ENCODE assay signal across 15 mouse cellular contexts in genomic region chr14:45561681-45562080, GRCm38 (mm10). TPM values are rescaled to one million over a fixed set of nuclear protein-coding genes. Genes with fewer than 3 reads are reported as not detected.
DNase-seq lines count a peak whose midpoint lies in the region; ATAC-seq lines count a peak whose summit lies in the region.
"Had no signal": no experiment of that assay in that cellular context is flagged by ENCODE, and none has a peak within 500 bp of the region (broad histone marks: within the 10 kb centered on the region; RNA-seq: fewer than 3 reads in every experiment).

No protein-coding gene starts in this region.

- intact Hi-C loops in gastrocnemius, postnatal 14 days (cut with DNase I; ENCODE audit: low total_unique reads) = loop anchor here (10.0 kb wide), 1 partner anchor 133 kb away; no protein-coding TSS in a partner anchor
- intact Hi-C loops in gastrocnemius, postnatal 36 days (cut with DNase I) = loop anchor here (10.0 kb wide), 1 partner anchor 133 kb away; no protein-coding TSS in a partner anchor
- intact Hi-C loops in heart, postnatal 25 days (cut with DNase I) = no loop called here

- no peak overlapping the region for H3K4me3 ChIP-seq in forebrain, embryonic 13.5 days
- H3K4me3 ChIP-seq in kidney, embryonic 14.5 days (ENCODE audit: low read length) = no peak overlapping the region
- H3K4me3 ChIP-seq: embryonic facial prominence, embryonic 15.5 days; heart, embryonic 15.5 days; limb, embryonic 13.5 days had no signal

- DNase-seq in gastrocnemius, postnatal 14 days = peak; percentile 35
- no peak for DNase-seq in gastrocnemius, postnatal 36 days
- DNase-seq in urinary bladder, postnatal 14 days (ENCODE audit: low spot score) = peak; percentile 18
- DNase-seq in urinary bladder, postnatal 10 days (ENCODE audit: low spot score) = no peak
- peak; percentile 54 for DNase-seq in heart, postnatal 25 days (ENCODE audit: low spot score)
- peak; percentile 88 for DNase-seq in telencephalon, adult 2 months (ENCODE audit: low read depth, low spot score)
- DNase-seq: cerebellum, adult 9-10 months; kidney, adult 11 months; lung, postnatal 36 days; thymus, postnatal 36 days had no signal

- no peaks in the 10 kb centered on the region for H3K9me3 ChIP-seq in forebrain, embryonic 13.5 days (replicated peaks)
- H3K9me3 ChIP-seq in kidney, embryonic 14.5 days (ENCODE audit: control insufficient read depth, low read length) = 0 out of 2 replicates have a peak, but pooled peaks cover 2% of the 10 kb centered on the region
- H3K9me3 ChIP-seq: embryonic facial prominence, embryonic 15.5 days; heart, embryonic 15.5 days had no signal

- H3K4me1 ChIP-seq in forebrain, embryonic 13.5 days = peaks cover 20% of the 10 kb centered on the region
- H3K4me1 ChIP-seq in kidney, embryonic 14.5 days (ENCODE audit: control insufficient read depth, insufficient read depth, low read length) = peaks cover 5% of the 10 kb centered on the region; the same call in 1 of the 2 replicates

- WGBS in forebrain, embryonic 13.5 days = 87% methylated on average over 6 of the region's 6 CpGs
- 70% methylated on average over 6 of the region's 6 CpGs for WGBS in kidney, embryonic 14.5 days

- no peaks in the 10 kb centered on the region for H3K27me3 ChIP-seq in forebrain, embryonic 13.5 days
- H3K27me3 ChIP-seq in kidney, embryonic 14.5 days (ENCODE audit: control insufficient read depth, insufficient read depth, low read length) = no peaks in the 10 kb centered on the region
- H3K27me3 ChIP-seq: embryonic facial prominence, embryonic 15.5 days; heart, embryonic 15.5 days; limb, embryonic 13.5 days had no signal

- no peak overlapping the region for H3K4me2 ChIP-seq in forebrain, embryonic 13.5 days
- no peak overlapping the region for H3K4me2 ChIP-seq in kidney, embryonic 14.5 days (replicated peaks; ENCODE audit: low read depth, low read length)
- H3K4me2 ChIP-seq: embryonic facial prominence, embryonic 15.5 days; heart, embryonic 15.5 days; limb, embryonic 13.5 days had no signal

- no peak for ATAC-seq in forebrain, embryonic 13.5 days
- no peak for ATAC-seq in kidney, embryonic 14.5 days (ENCODE audit: low FRiP score, low TSS enrichment)

- no peaks in the 10 kb centered on the region for H3K36me3 ChIP-seq in forebrain, embryonic 13.5 days (ENCODE audit: poor library complexity, severe bottlenecking)
- no peaks in the 10 kb centered on the region for H3K36me3 ChIP-seq in kidney, embryonic 14.5 days (ENCODE audit: control insufficient read depth, insufficient read depth, low read length)
- H3K36me3 ChIP-seq: embryonic facial prominence, embryonic 15.5 days; heart, embryonic 15.5 days; limb, embryonic 13.5 days had no signal

- H3K27ac ChIP-seq in forebrain, embryonic 13.5 days = no peak overlapping the region
- H3K27ac ChIP-seq in kidney, embryonic 14.5 days (ENCODE audit: low read depth, low read length) = no peak overlapping the region
- H3K27ac ChIP-seq: embryonic facial prominence, embryonic 15.5 days; heart, embryonic 15.5 days; limb, embryonic 13.5 days had no signal

- no peak overlapping the region for H3K9ac ChIP-seq in forebrain, embryonic 13.5 days
- no peak overlapping the region for H3K9ac ChIP-seq in kidney, embryonic 14.5 days (ENCODE audit: low read depth, low read length)
- H3K9ac ChIP-seq: embryonic facial prominence, embryonic 15.5 days; heart, embryonic 15.5 days; limb, embryonic 13.5 days had no signal

RNA-seq across cellular contexts. Expression of gene Fermt2, which starts 31.8 kb away (rescaled TPM):
- total RNA-seq in gastrocnemius, postnatal 14 days (2021) = 100 to 1,000 TPM; 180 to 188 TPM
- total RNA-seq in gastrocnemius, postnatal 36 days (2021) = 100 to 1,000 TPM; 229 to 231 TPM
- 100 to 1,000 TPM; 253 to 256 TPM for total RNA-seq in heart, postnatal 25 days (2021)
- 60.5 and 62.9 TPM in 2 replicates for polyA plus RNA-seq in forebrain, embryonic 13.5 days (2015; fragmentation: Nextera tagmentation; extraction: Ambion mirVana)
- 147 and 172 TPM in 2 replicates for polyA plus RNA-seq in kidney, embryonic 14.5 days (2014; fragmentation: Nextera tagmentation; extraction: Ambion mirVana)

Comparison
In these comparisons a context has a peak if more than half of its experiments do, and no peak if none do; other contexts are left out.
1. DNase-seq: peak in gastrocnemius, postnatal 14 days (single experiment), urinary bladder, postnatal 14 days (single experiment), heart, postnatal 25 days (single experiment) and telencephalon, adult 2 months (single experiment); none in gastrocnemius, postnatal 36 days (0 of 2) and urinary bladder, postnatal 10 days (single experiment).